Mouse (Mus musculus) myocyte (in vitro differentiated cells): ENCODE results near the gene Unc45a. TPM values are rescaled to one million over a fixed set of nuclear protein-coding genes. Genes with fewer than 3 reads are reported as not detected.
A peak's percentile ranks its signal among the peaks of the same experiment; 100 is the strongest.

Experiments used
- H3K27me3 ChIP-seq: one replicate; pipeline ENCODE4 v1.6.1; 2011; ENCODE audit not compliant: control insufficient read depth, insufficient read depth, insufficient read length
- H3K36me3 ChIP-seq: one replicate; pipeline ENCODE4 v1.6.1; 2011; ENCODE audit not compliant: control insufficient read depth, insufficient read depth
- H3K4me2 ChIP-seq: one replicate; pipeline ENCODE4 v1.6.1; 2011; ENCODE audit warnings: low read depth, control low read depth
- H3K4me3 ChIP-seq: one replicate; pipeline ENCODE4 v1.5.1; 2011; ENCODE audit warnings: mild to moderate bottlenecking, control low read depth, moderate library complexity
- H3K79me2 ChIP-seq: one replicate; pipeline ENCODE4 v1.6.1; 2011; ENCODE audit not compliant: control insufficient read depth, insufficient read depth
- H3ac ChIP-seq: one replicate; pipeline ENCODE4 v1.6.1; 2011; ENCODE audit not compliant: control insufficient read depth, insufficient read length
- CEBPB ChIP-seq: IDR thresholded peaks from 2 replicates; pipeline ENCODE4 v1.6.1; 2011; ENCODE audit warnings: mild to moderate bottlenecking, moderate library complexity; ENCODE audit not compliant: poor library complexity, insufficient read depth, severe bottlenecking
- E2F4 ChIP-seq: IDR thresholded peaks from one replicate; pipeline ENCODE4 v1.6.1; 2011; ENCODE audit warnings: mild to moderate bottlenecking, control low read depth, moderate library complexity; ENCODE audit not compliant: insufficient read depth
- MAX ChIP-seq: IDR thresholded peaks from one replicate; pipeline ENCODE4 v1.6.1; 2011; ENCODE audit warnings: low read depth, mild to moderate bottlenecking, control low read depth
- MYOD1 ChIP-seq, 3 experiments: IDR thresholded peaks; one replicate each; pipeline ENCODE4 v1.6.1; 2011; ENCODE audit warnings: control low read depth in 2 of 3, low read depth in 2 of 3, mild to moderate bottlenecking in 2 of 3, moderate library complexity in 1 of 3; ENCODE audit not compliant: insufficient read length in 2 of 3, control insufficient read depth in 1 of 3
- MYOG ChIP-seq, 3 experiments: IDR thresholded peaks; one replicate each; pipeline ENCODE4 v1.6.1; 2011; ENCODE audit warnings: control low read depth in 2 of 3, low read depth in 2 of 3, mild to moderate bottlenecking in 2 of 3; ENCODE audit not compliant: insufficient read length in 2 of 3, control insufficient read depth in 1 of 3, insufficient read depth in 1 of 3
- POLR2A ChIP-seq: IDR thresholded peaks from one replicate; pipeline ENCODE4 v1.6.1; 2011; ENCODE audit warnings: low read depth, mild to moderate bottlenecking, control low read depth, moderate library complexity; ENCODE audit not compliant: insufficient read length
- POLR2AphosphoS2 ChIP-seq: IDR thresholded peaks from one replicate; pipeline ENCODE4 v1.6.1; 2011; ENCODE audit warnings: low read depth, control low read depth; ENCODE audit not compliant: insufficient read length
- REST ChIP-seq: IDR thresholded peaks from one replicate; pipeline ENCODE4 v1.6.1; 2011; ENCODE audit warnings: mild to moderate bottlenecking, control low read depth, moderate library complexity; ENCODE audit not compliant: insufficient read depth, insufficient read length
- SRF ChIP-seq: IDR thresholded peaks from one replicate; pipeline ENCODE4 v1.6.1; 2011; ENCODE audit warnings: low read depth; ENCODE audit not compliant: control insufficient read depth, insufficient read length
- TCF12 ChIP-seq: IDR thresholded peaks from one replicate; pipeline ENCODE4 v1.6.1; 2011; ENCODE audit warnings: mild to moderate bottlenecking, control low read depth; ENCODE audit not compliant: poor library complexity, insufficient read depth, severe bottlenecking
- TCF3 ChIP-seq: IDR thresholded peaks from one replicate; pipeline ENCODE4 v1.6.1; 2011; ENCODE audit warnings: low read depth, control low read depth; ENCODE audit not compliant: insufficient read length
- USF1 ChIP-seq: IDR thresholded peaks from one replicate; pipeline ENCODE4 v1.6.1; 2011; ENCODE audit warnings: low read depth, mild to moderate bottlenecking, control low read depth, moderate library complexity
- polyA plus RNA-seq: library from polyadenylated mRNA; unstranded; fragments of >200 nt; fragmentation: generic; extraction: Trizol; gene quantifications from one replicate; pipeline ENCODE4 v1.2.1, GENCODE M21; 2012; ENCODE audit warnings: missing spikeins

Gene Unc45a
- polyA plus RNA-seq, 1 experiment = 38.4 TPM

- Histone ChIP-seq H3K4me3 (no peak overlapping the region), H3ac (no peak overlapping the region), H3K27me3 (no peaks in the 10 kb centered on the region), H3K79me2 (no peaks in the 10 kb centered on the region), H3K36me3 (no peaks in the 10 kb centered on the region), H3K4me2 (no peak overlapping the region)
- TF ChIP-seq SRF (no peak), MYOG (IDR thresholded peaks at IDR 0.05; ENCODE audit: control insufficient read depth in 1 of 3, insufficient read depth in 1 of 3, insufficient read length in 2 of 3, low read depth in 2 of 3) (no peak), MAX (no peak), POLR2AphosphoS2 (no peak), TCF3 (no peak), USF1 (no peak), POLR2A (no peak), E2F4 (no peak), REST (no peak), TCF12 (no peak), CEBPB (no peak), MYOD1 (IDR thresholded peaks at IDR 0.05; ENCODE audit: control insufficient read depth in 1 of 3, insufficient read length in 2 of 3, low read depth in 2 of 3) (no peak)
Observed at GRCm38 (mm10) chr7:80372166-80372565, 31.4 kb upstream of the Unc45a start.

GRCm38 (mm10) chr7:80371041-80371751 is 30.4 kb upstream of the Unc45a start, which contains the start of gene Man2a2:
TSS of gene Man2a2 (minus strand) at chr7:80371375.
- H3K27me3 ChIP-seq = no peaks in the 10 kb centered on the region
- H3K36me3 ChIP-seq = no peaks in the 10 kb centered on the region
- peak within 1 kb of the TSS; percentile 84 for H3K4me2 ChIP-seq
- TF ChIP-seq POLR2A (peak; percentile 67), TCF3 (no peak), MYOG (IDR thresholded peaks at IDR 0.05; ENCODE audit: control insufficient read depth in 1 of 3, insufficient read depth in 1 of 3, insufficient read length in 2 of 3, low read depth in 2 of 3) (peak in 2 of 3 experiments; percentile 16 to 52), POLR2AphosphoS2 (no peak), MYOD1 (IDR thresholded peaks at IDR 0.05; ENCODE audit: control insufficient read depth in 1 of 3, insufficient read length in 2 of 3, low read depth in 2 of 3) (peak in 2 of 3 experiments; percentile 23 to 32), MAX (no peak), SRF (no peak), USF1 (no peak), CEBPB (no peak), REST (no peak), E2F4 (no peak), TCF12 (no peak)
- H3K4me3 ChIP-seq = peak within 1 kb of the TSS; percentile 41
- H3ac ChIP-seq = peak within 1 kb of the TSS; percentile 62
- H3K79me2 ChIP-seq = no peaks in the 10 kb centered on the region

- TF ChIP-seq TCF3 (no peak), SRF (no peak), MAX (no peak), MYOD1 (IDR thresholded peaks at IDR 0.05; ENCODE audit: control insufficient read depth in 1 of 3, insufficient read length in 2 of 3, low read depth in 2 of 3) (no peak), REST (no peak), USF1 (no peak), POLR2A (peak; percentile 45), POLR2AphosphoS2 (peak; percentile 31), E2F4 (no peak), TCF12 (no peak), CEBPB (no peak), MYOG (IDR thresholded peaks at IDR 0.05; ENCODE audit: control insufficient read depth in 1 of 3, insufficient read depth in 1 of 3, insufficient read length in 2 of 3, low read depth in 2 of 3) (peak in 1 of 3 experiments; percentile 28)
- H3K79me2 ChIP-seq = no peaks in the 10 kb centered on the region
- peak overlapping the region; percentile 62 for H3ac ChIP-seq
- no peaks in the 10 kb centered on the region for H3K36me3 ChIP-seq
- peak overlapping the region; percentile 41 for H3K4me3 ChIP-seq
- H3K4me2 ChIP-seq = peak overlapping the region; percentile 84
- H3K27me3 ChIP-seq = no peaks in the 10 kb centered on the region
Observed at GRCm38 (mm10) chr7:80370649-80371040, 29.8 kb upstream of the Unc45a start.

- Histone ChIP-seq H3K4me2 (peak overlapping the region; percentile 84), H3K79me2 (no peaks in the 10 kb centered on the region), H3K4me3 (peak overlapping the region; percentile 41), H3K27me3 (no peaks in the 10 kb centered on the region), H3K36me3 (no peaks in the 10 kb centered on the region), H3ac (peak overlapping the region; percentile 62)
- TF ChIP-seq POLR2AphosphoS2 (no peak), CEBPB (no peak), MYOD1 (IDR thresholded peaks at IDR 0.05; ENCODE audit: control insufficient read depth in 1 of 3, insufficient read length in 2 of 3, low read depth in 2 of 3) (no peak), E2F4 (no peak), REST (no peak), MAX (no peak), USF1 (no peak), TCF3 (no peak), MYOG (IDR thresholded peaks at IDR 0.05; ENCODE audit: control insufficient read depth in 1 of 3, insufficient read depth in 1 of 3, insufficient read length in 2 of 3, low read depth in 2 of 3) (no peak), TCF12 (no peak), POLR2A (no peak), SRF (no peak)
Observed at GRCm38 (mm10) chr7:80369967-80370431, 29.2 kb upstream of the Unc45a start.
